Mouse (Mus musculus) lung, adult 2 months (tissue): ENCODE measurements around the gene Mcrip2. TPM values are rescaled to one million over a fixed set of nuclear protein-coding genes. Genes with fewer than 3 reads are reported as not detected.

Experiments
- DNase-seq: peaks from one replicate; pipeline ENCODE4 v3.0.0; 2022
- H3K4me1 ChIP-seq: fragments of 200-500 bp; 2 replicates; pipeline ENCODE4 v1.6.1; 2011; ENCODE audit warnings: low read length; ENCODE audit not compliant: control insufficient read depth, insufficient read depth
- H3K4me3 ChIP-seq: fragments of 200-500 bp; replicated peaks from 2 replicates; pipeline ENCODE3; 2011; ENCODE audit warnings: low read depth, mild to moderate bottlenecking, control low read depth, low read length; ENCODE audit errors: extremely low read depth
- CTCF ChIP-seq: fragments of 200-500 bp; IDR thresholded peaks from 2 replicates; pipeline ENCODE4 v1.5.1; 2011; ENCODE audit warnings: mild to moderate bottlenecking, low read length, control low read depth; ENCODE audit not compliant: insufficient read depth
- POLR2A ChIP-seq: fragments of 200-500 bp; IDR thresholded peaks from 2 replicates; pipeline ENCODE4 v1.6.1; 2011; ENCODE audit warnings: low read depth, mild to moderate bottlenecking, control low read depth, low read length, borderline replicate concordance; ENCODE audit errors: extremely low read depth
- WGBS: fragments of 180-500 bp; shearing (Covaris S2); methylation state at CpG from one replicate; pipeline ENCODE4 v1.1.7; 2018; 5-methylcytosine and 5-hydroxymethylcytosine counted together
- polyA plus RNA-seq: library from polyadenylated mRNA; depleted of rRNA; stranded (reverse); fragments of >200 nt; gene quantifications from 2 replicates; pipeline ENCODE4 v1.2.3, GENCODE M21; 2012

The Mcrip2 gene
- polyA plus RNA-seq, 1 experiment, result 22.7 TPM

DNA sequence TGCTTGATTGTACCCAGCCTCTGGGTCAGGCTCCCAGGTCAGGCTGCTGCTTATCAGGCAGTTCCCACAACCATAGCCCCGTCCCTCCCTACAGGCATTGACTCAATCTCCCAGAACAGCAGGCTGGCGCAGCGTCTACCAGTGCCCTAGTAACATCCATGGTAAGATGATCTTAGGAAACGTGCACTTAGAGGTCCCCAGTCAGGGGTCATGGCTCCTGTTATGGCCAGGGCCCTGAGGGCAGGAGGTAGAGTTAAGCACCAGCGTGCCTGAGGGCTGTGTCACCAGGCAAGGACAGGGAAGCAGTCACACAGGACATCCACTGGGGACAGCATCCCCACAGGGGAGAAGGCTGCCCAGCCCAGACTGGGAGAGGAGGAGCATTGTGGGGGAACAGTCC, 13.7 kb upstream of the Mcrip2 start:
- TF ChIP-seq POLR2A, result 0 out of 2 replicates have a peak, but pooled peaks have one; percentile 2
- TF ChIP-seq CTCF, result no peak
- 58% methylated on average over 5 of the region's 5 CpGs for WGBS
- no peak overlapping the region for H3K4me3 ChIP-seq

DNA sequence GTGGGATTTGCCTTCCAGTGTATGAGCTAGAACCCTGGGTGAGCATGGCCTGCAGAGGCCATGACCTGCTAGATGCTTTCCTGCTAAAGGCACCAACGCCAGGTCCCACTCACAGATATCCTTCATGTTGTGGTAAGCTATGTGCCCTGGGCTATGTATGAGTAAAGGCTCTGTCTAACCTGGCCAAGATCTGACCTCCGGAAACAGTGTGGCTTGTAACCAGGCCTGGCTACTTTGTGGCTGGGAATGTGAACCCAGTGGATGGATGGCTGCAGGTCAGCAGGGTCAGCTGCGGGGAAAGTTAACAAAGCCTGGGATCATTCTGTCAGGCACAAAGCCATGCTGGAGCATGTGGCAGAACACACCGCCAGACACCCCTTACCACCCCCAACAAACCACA, 13.1 kb upstream of the Mcrip2 start:
- no peak for DNase-seq
- H3K4me3 ChIP-seq, result no peak overlapping the region
- 67% methylated on average over 4 of the region's 4 CpGs for WGBS
- no peaks in the 10 kb centered on the region for H3K4me1 ChIP-seq
- TF ChIP-seq CTCF (no peak), POLR2A (no peak)

More for the DNA sequence above, 13.7 kb upstream of the Mcrip2 start:
- DNase-seq, result no peak
- 0 out of 2 replicates have a peak, but pooled peaks cover 1% of the 10 kb centered on the region for H3K4me1 ChIP-seq

DNA sequence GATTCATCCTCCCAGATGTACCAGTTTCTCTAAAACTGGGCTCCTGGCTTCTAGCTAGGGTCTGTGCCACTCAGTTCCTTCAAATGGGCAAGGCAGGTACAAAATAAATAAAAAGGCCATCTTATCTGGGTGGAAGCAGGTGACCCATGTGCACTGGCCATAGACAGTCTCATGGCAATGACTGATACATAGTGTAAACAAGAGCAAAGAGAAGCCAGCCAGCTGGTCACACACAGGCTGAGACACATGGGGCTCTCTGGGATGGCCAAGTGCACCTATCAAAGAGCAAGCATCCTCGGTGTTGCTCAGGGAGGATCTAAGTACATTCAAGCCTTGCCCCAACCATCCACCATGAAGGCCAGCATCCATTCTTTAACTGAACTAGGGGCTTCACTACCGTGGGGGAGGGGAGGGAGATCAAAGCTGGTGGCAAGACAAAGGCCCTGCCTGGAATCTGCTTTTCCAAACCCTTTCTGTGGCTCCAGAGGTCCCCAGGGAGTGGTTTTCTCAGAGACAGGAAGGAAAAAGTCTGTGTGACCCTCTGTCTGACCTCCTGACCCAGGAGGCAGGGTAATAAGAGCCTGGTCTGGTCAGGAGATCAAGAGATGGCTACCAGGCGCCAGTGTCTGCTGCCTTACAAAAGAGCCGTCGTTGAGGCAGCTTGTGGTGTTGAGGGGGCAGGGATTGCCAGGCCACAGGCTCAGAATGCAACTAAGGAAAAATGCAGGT, 12.5 kb upstream of the Mcrip2 start:
- 25% methylated on average over 5 of the region's 5 CpGs for WGBS
- DNase-seq, result no peak
- TF ChIP-seq POLR2A (no peak), CTCF (no peak)
- Histone ChIP-seq H3K4me3 (no peak overlapping the region), H3K4me1 (no peaks in the 10 kb centered on the region; the same call in none of the 2 replicates)

DNA sequence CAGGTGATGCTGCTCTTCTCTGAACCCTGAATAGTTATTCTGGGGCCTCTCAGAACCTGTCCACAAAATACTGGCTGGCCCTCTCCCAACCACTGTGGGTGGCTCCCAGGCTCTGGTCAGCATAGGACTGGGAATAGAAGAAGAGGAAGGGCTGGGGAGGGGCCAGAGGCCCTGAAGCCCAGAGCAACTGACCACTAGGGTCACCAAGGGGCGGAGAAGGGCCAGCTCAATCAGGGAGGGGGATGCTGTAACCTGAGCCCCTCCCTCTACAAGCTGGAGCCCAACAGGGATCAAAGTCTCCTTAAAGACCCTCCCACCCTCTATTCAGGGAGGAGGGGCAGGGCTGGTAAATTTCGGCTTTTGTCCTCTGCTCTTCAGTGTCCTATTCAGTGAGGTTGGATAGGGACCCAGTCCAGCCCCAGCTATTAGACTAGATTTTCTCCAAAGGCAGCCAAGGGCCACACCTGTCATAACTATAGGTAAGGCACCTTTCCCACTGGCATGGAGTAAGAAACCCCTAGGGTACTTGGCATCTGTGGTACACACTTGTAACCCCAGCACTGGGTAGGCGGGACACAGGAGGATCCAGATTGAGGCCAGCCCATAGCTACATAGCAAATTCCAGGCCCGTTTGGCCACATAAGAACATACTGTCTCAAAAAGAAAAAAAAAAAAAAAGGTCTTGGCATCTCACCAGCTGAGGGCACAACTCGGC, 11.8 kb upstream of the Mcrip2 start, which contains the start of gene Wfikkn1:
Wfikkn1 (minus strand) TSS at position 663 of the 715 bp plus-strand sequence.
- TF ChIP-seq POLR2A (no peak), CTCF (no peak)
- DNase-seq, result no peak
- Histone ChIP-seq H3K4me1 (peaks cover 3% of the 10 kb centered on the region), H3K4me3 (no peak within 1 kb of the TSS)
- 49% methylated on average over 5 of the region's 5 CpGs for WGBS

DNA sequence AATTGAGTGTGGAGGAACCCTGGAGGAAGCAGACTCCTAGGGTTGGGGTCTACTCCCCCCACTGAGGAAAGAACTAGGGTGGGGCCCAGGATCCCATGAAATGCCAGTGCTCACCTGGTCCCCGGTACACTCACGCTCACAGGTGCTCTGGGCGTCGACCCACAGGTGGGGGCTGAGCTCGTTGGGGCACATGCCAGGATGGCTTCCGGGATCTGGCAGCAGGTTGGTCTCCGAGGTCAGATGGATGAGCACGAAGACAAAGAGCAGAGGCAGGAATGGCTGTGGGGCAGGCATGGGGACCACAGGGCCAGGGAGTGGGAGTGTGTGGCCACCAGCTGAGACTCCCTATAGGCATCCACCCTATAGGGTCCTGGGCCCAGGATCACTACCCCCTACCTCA, 11.2 kb upstream of the Mcrip2 start:
- H3K4me1 ChIP-seq, result peaks cover 3% of the 10 kb centered on the region
- DNase-seq, result no peak
- no peak for TF ChIP-seq POLR2A
- no peak for TF ChIP-seq CTCF
- H3K4me3 ChIP-seq, result no peak overlapping the region
- 77% methylated on average over 8 of the region's 8 CpGs for WGBS

DNA sequence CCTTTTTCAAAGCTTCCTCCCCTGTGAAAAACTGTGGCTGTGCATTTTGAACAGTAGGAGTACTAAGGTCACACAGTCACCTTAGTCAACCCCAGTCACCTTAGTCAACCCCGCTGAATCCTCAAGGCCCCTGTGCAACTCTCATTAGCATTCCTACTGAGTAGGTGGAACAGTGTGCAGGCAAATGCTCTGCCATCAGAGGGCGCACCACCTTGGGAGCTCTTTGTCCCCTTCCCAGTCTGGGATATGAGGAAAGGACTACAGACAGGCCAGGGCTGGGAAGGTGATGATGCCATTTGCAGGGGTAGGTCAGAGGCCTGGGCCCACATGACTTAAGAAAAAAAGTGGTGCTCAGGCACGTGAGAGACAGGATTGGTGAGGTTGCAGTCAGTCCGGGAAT, 10.7 kb upstream of the Mcrip2 start:
- Histone ChIP-seq H3K4me1 (peaks cover 3% of the 10 kb centered on the region), H3K4me3 (no peak overlapping the region)
- no peak for TF ChIP-seq POLR2A
- peak; percentile 57 for TF ChIP-seq CTCF
- 75% methylated on average over 4 of the region's 4 CpGs for WGBS
- DNase-seq, result no peak

DNA sequence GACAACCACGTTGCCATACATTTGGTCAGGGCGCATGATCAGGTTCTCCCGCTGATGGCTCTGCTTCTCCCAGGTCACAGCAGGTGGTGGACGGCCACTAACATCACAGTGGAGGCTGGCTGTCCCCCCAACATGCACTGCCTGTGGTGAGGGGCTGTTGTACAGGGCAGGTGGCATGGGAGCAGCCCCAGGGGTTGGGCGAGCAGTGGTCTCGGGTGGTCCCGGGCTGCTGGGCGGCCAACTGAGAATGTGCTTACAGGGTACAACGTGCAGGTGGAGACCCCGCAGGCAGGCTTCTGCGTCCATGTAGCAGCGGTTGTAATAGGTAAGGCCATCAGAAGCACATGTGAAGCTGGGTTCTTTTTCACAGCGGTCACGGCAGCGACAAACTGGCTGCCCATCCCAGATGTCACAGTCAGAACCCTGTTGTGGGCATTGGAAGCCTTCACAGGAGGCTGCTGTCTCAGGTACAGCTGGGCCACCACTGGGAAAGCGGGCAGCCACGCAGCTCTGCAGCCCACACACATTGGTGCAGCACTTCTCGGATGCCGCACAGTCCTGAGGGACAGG, 10.1 kb upstream of the Mcrip2 start:
- WGBS, result 93% methylated on average over 19 of the region's 19 CpGs

DNA sequence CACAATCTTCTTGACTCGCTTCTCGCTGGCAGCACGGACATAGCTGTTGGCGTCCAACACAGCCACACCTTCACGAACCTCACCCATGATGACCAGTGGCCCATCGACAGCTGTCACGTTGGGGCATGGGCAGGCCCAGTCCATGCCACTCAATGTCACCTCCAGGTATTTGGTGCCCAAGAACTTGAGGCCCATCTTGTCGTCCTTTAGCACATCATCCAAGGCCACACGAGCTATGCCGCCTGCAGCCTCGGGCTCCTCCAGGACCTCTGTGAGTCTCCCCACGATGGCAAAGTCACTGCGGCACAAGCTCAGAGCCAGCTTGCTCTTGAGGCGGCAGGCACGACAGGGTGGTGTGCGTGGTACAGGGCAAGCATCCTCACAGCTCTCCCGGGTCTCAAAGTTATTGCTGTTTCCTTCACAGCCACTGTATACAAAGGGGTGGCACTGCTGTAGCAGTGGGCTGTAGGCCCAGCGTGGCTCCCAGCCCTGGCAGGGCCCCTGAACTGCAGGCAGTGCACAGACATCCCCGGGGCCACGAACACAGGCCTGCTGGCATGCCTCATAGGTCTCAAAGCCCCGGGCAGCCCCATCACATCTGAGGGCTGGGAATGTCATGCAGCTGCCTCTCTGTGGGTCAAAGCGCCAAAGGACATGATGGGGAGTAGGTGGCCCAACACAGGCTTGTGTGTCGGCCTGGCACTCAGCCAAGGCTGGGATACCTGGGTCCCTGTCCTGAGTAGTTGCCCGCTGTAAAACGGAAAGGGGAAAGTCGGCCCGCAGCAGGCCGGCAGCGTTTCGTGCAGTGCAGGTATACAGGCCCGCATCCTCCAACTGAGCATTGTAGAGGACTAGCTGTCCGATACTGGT, 9.4 kb upstream of the Mcrip2 start:
- TF ChIP-seq CTCF (no peak), POLR2A (no peak)
- peaks cover 3% of the 10 kb centered on the region for H3K4me1 ChIP-seq
- DNase-seq, result no peak

More for the DNA sequence above, 10.1 kb upstream of the Mcrip2 start:
- TF ChIP-seq POLR2A, result no peak
- no peak for TF ChIP-seq CTCF
- Histone ChIP-seq H3K4me1 (peaks cover 3% of the 10 kb centered on the region), H3K4me3 (no peak overlapping the region)
- DNase-seq, result no peak

DNA sequence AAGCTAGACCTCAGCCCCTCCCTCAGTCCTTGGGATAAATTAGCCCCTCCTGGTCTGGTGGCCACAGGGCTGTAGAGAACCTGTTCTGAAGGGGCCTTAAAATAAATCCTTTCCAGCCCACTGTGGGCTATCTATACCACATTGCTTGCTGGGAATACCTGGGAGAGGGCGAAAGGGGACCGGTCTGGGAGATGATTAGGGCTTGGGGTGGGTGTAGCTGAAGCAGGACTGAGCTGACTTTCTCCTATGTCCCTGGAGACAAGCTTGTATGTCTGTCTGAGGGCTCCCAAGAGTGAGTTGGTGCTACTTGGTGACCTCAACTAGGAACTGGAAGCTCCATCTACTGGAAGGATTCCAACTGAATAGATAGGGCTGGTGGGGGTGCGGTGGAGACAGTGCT, 8.5 kb upstream of the Mcrip2 start:
- WGBS, result 87% methylated on average over 3 of the region's 3 CpGs
- Histone ChIP-seq H3K4me1 (peaks cover 3% of the 10 kb centered on the region), H3K4me3 (no peak overlapping the region)
- TF ChIP-seq POLR2A, result no peak
- TF ChIP-seq CTCF, result no peak
- DNase-seq, result no peak

More for the DNA sequence above, 9.4 kb upstream of the Mcrip2 start:
- WGBS, result 90% methylated on average over 32 of the region's 32 CpGs
- H3K4me3 ChIP-seq, result no peak overlapping the region
